Mouse (Mus musculus): ENCODE measurements around the gene Krtap7-1. TPM values are rescaled to one million over a fixed set of nuclear protein-coding genes. Genes with fewer than 3 reads are reported as not detected.

The Krtap7-1 gene
- polyA plus RNA-seq (2012; rRNA removed) = not detected in 2 replicates

- DNase-seq (ENCODE audit: low spot score) = no peak
Observed at GRCm38 (mm10) chr16:89508223-89508622, at the start of gene Krtap7-1. TSS of gene Krtap7-1 (minus strand) at chr16:89508323.

- no peak for DNase-seq (ENCODE audit: low spot score)
Observed at GRCm38 (mm10) chr16:89550298-89550697, 42.2 kb upstream of the Krtap7-1 start.

DNA sequence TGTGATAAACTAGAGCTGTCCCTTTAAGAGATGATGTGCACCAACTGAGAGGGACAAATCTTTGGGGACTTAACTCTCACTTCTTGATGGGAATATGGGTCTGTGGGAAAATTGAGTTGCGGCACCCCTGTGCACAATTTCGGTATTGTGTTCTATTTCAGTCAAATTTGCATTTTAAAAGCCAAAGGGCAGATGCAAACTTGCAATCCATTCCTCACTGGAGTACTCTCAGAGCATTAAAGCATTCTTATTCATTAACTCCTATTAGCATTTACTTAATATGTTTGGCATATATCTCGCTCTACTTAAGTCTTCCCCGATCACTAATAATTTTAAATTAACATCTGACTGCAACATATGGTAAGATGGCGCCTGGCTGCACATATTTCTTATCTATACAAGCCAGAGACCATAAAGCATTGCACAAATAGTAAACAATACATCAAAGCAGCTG, 29.9 kb upstream of the Krtap7-1 start:
- no peak for DNase-seq (ENCODE audit: low spot score)

GRCm38 (mm10) chr16:89537349-89537748, 29.2 kb upstream of the Krtap7-1 start:
- DNase-seq (ENCODE audit: low spot score) = no peak

DNA sequence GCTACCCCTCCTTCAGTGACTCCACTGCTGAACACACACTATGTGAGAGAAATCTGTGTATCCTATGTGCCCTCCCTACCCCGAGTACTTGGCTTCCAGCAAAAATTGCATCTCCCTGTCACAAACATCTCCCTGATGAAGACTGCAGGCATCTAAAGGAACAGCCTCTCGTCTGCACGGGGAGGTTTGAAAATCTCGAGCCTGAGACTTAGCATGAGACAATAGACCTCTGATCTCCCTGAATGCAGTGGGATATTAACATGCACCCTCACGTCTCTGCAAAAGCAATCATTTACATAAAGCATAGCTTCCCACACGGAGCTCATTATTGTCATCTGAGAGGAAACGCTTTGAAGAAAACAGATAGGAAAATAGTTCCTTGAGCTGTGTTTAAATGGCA, 22.4 kb upstream of the Krtap7-1 start:
- DNase-seq (ENCODE audit: low spot score) = no peak

DNA sequence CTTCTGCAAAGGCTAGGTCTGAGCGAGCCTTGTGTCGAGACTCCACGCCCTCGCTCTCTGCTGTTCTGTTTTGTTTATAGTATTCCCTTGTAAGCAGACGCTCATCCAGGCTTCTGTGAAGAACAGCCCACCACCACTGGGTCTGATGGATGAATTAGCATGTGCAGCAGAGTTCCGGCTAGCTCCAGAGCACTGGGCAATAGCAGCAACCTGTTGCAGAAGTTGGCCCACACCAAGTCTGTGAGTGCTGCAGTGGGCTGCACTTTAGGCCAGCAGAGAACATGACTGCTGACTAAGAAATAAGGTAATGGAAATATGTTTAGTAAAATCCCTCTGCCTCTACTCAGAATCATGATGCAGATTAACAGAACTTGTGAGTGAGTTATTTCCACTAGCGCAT, 21.7 kb upstream of the Krtap7-1 start:
- DNase-seq (ENCODE audit: low spot score) = no peak

- no peak for DNase-seq (ENCODE audit: low spot score)
Observed at GRCm38 (mm10) chr16:89528380-89528779, 20.3 kb upstream of the Krtap7-1 start.

GRCm38 (mm10) chr16:89520996-89521395, 12.9 kb upstream of the Krtap7-1 start:
- no peak for DNase-seq (ENCODE audit: low spot score)

- DNase-seq (ENCODE audit: low spot score) = no peak
Observed at GRCm38 (mm10) chr16:89520555-89520954, 12.4 kb upstream of the Krtap7-1 start.

DNA sequence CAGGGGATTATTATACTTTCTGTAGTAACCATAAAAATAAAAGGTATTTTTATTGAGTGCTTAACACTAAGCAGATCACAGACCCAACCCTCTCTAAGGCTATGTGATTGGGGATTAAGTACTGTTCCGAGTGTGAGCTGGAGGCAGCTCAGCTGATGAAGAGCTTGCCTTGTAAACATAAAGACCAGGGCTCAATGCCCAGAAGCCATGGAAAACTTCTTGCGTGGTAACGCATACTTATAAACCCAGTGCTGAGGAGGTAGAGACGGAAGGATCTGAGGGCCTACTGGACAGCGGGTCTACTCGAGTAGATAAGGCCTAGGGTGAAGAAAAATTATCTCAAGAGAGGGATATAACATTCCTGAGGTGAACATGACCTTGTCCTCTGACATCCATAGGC, 12.0 kb upstream of the Krtap7-1 start:
- DNase-seq (ENCODE audit: low spot score) = no peak

DNA sequence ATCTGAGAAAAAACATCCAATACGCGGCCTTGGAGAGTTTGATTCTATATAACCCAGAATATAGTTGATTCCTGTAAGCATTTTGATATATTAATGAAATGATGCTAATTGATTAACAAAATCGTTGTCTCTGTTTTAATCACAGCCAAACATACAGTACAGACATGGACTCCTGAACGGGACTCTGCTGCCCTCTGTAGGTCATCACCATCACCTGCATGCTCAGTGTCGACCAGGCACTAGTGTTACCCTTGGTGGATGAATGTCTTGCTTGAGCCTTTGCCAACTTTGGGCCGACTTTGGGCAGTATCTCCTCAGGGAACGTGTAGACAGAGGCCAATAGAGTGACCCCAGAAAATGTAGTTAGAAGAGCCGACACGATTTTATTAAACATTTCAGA, 9.5 kb upstream of the Krtap7-1 start:
- DNase-seq (ENCODE audit: low spot score) = peak; percentile 20

DNA sequence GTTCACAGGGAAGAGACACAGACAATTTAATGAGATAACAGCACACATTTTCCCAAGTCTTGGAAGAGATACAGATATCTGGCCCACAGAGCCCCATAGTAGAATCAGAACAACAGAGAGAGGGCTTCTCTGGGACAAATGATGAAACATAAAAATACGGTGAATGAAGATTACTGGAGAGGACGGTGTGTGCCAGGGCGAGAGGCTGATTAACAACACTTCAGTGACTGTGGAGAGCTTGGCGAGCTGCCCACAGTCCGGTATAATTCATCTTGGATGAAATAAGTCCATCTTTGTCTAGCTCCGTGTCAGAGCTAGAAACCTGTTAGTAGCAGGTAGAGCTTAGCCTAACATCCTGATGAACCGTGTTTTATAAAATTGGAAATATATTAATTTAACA, 5.3 kb upstream of the Krtap7-1 start:
- DNase-seq (ENCODE audit: low spot score) = no peak

- no peak for DNase-seq (ENCODE audit: low spot score)
Observed at GRCm38 (mm10) chr16:89503571-89503970, 4.6 kb downstream of the Krtap7-1 start.

DNA sequence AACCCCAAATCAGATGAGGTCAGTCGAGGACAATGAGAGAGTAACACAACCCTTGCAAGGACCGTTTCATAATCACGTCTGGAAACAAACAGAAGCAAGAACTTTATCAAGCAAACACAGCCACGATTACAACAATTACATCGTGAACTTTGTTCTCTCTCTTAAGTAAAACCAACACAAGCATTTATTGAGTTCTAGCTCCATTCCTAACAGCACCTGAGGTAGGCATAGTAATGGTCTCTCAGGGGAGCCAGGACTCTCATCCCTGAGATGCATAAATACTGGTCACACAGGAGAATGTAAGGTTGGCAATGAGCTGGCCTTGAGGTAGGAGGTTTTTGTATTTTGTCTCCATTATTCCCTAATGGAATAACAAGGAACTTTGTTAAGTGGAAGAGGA, 6.3 kb downstream of the Krtap7-1 start:
- DNase-seq (ENCODE audit: low spot score) = no peak

- DNase-seq (ENCODE audit: low spot score) = no peak
Observed at GRCm38 (mm10) chr16:89497002-89497401, 11.1 kb downstream of the Krtap7-1 start.

DNA sequence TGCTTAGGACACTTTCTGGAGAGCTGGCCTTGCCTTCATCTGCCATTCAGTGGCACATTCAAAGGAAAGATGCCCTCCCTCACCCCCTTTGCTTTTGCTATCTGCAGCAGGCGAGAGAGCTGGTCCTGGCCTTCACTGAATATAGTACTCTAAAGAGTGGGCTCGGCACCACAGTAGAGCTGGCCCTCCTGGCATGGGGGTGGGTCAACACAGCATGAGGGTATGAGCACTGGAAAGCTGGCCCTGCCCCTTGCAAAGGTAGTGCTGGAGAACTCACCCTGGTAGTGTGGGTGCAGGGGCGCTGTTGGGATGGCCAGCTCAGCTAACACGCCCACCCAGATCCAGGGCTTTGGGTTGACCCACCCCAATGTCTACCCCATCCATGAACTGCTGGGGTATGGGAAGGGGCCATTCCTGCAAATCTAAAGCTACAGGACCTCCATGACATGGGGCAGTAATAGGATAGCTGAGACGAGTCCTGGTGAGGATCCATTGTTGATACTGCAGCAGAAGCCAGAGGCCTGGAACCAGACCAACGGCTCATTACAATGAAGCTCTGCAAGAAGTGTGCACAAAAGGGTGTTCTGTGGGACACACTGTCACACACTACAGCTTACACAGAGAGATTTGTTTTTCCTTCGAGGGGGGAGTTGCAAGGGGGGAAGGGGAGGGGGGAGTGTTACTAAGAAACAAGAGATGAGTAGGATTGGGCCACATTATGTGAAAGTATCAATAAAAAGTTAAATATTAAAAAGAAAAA, 12.5 kb downstream of the Krtap7-1 start:
- no peak for DNase-seq (ENCODE audit: low spot score)

DNA sequence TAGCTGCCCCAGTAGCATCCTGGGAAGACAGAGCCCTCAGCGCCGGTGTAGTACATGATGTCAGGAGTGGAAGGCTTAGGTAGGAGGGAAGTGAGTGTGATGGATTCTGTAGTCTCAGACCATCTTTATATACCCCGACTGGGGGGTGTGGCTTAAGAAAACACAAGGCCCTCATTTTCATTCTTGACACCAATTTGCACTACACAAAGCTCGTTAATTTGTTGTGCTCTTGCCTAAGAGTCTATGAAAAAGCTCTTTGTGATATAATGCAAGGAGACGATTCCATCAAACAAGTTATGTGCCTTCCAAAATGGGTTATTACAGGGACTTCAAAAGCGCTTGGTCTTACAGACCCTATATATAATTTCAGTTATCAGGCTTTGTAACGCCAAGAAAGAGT, 20.3 kb downstream of the Krtap7-1 start, which contains the start of gene Krtap8-1:
Krtap8-1 (minus strand) TSS at position 101 of the 400 bp plus-strand sequence.
- DNase-seq (ENCODE audit: low spot score) = no peak

DNA sequence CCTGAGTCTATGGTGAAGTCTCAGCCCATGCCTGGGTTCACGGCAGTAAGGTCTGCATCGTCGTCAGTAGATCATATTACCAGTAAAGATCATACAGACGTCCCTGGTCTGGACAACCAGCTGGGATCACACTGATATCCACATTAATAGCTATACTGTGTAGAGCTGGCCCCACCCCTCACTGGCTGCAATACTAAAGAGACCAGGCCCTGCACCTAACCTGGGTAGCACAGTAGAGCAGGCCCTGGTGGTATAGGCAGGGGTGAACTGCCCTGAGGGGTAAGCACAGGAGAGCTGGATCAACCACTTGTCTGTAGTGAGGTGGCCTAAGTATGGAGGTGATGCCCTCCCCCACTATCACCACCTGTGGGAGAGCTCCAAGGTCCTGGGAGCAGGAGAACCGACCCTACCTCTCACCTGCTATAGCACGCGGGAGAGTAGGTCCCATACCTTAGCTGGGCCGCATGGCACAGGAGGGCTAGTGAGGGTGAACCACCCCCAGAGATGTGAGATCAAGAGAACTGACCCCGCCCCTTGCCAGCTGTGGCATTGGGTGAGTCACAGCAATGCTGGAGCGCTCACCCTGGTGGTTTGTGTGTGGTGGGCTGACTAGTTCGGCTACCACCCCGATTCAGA, 30.3 kb downstream of the Krtap7-1 start:
- DNase-seq (ENCODE audit: low spot score) = no peak

GRCm38 (mm10) chr16:89461189-89461588, 46.9 kb downstream of the Krtap7-1 start:
- DNase-seq (ENCODE audit: low spot score) = no peak

All from urinary bladder, adult 2 months (tissue).